Mouse (Mus musculus) heart, embryonic 12.5 days (tissue): ENCODE data around the gene Pamr1. TPM values are rescaled to one million over a fixed set of nuclear protein-coding genes. Genes with fewer than 3 reads are reported as not detected.
A peak's percentile ranks its signal among the peaks of the same experiment; 100 is the strongest.

Source experiments
- ATAC-seq: fragments of 200-750 bp; cut with Nextera tagmentation; 2 replicates; pipeline ENCODE4 v1.8.0; 2017; ENCODE audit warnings: moderate TSS enrichment, moderate library complexity; ENCODE audit not compliant: insufficient number of reproducible peaks, low FRiP score
- H3K27ac ChIP-seq: fragments of 300-500 bp; sonication (generic); 2 replicates; pipeline ENCODE4 v1.5.1; 2016; ENCODE audit warnings: mild to moderate bottlenecking, moderate library complexity; ENCODE audit not compliant: poor library complexity, severe bottlenecking
- H3K27me3 ChIP-seq: fragments of 300-500 bp; sonication (generic); replicated peaks from 2 replicates; pipeline ENCODE4 v1.6.1; 2016; ENCODE audit warnings: mild to moderate bottlenecking, moderate library complexity
- H3K36me3 ChIP-seq: fragments of 300-500 bp; sonication (generic); 2 replicates; pipeline ENCODE4 v1.6.1; 2016; ENCODE audit warnings: mild to moderate bottlenecking, moderate library complexity
- H3K4me1 ChIP-seq: fragments of 300-500 bp; sonication (generic); replicated peaks from 2 replicates; pipeline ENCODE4 v1.6.1; 2016; ENCODE audit warnings: mild to moderate bottlenecking
- H3K4me2 ChIP-seq: fragments of 300-500 bp; sonication (generic); 2 replicates; pipeline ENCODE4 v1.6.1; 2016; ENCODE audit warnings: mild to moderate bottlenecking, moderate library complexity
- H3K4me3 ChIP-seq: fragments of 300-500 bp; sonication (generic); 2 replicates; pipeline ENCODE4 v1.5.1; 2016; ENCODE audit warnings: mild to moderate bottlenecking
- H3K9ac ChIP-seq: fragments of 300-500 bp; sonication (generic); 2 replicates; pipeline ENCODE4 v1.6.1; 2016; ENCODE audit warnings: mild to moderate bottlenecking, moderate library complexity
- H3K9me3 ChIP-seq: fragments of 300-500 bp; sonication (generic); replicated peaks from 2 replicates; pipeline ENCODE4 v1.6.1; 2016; ENCODE audit warnings: mild to moderate bottlenecking, moderate library complexity
- WGBS: fragments of 180-500 bp; shearing (Covaris S2); methylation state at CpG from one replicate; pipeline ENCODE4 v1.1.7; 2016; 5-methylcytosine and 5-hydroxymethylcytosine counted together
- polyA plus RNA-seq: library from polyadenylated mRNA; unstranded; fragments of >200 nt; fragmentation: Nextera tagmentation; extraction: Ambion mirVana; gene quantifications from 2 replicates; pipeline ENCODE4 v1.2.1, GENCODE M21; 2016

The Pamr1 gene
- polyA plus RNA-seq, 1 experiment from 2014 or later: 1.0 TPM

DNA sequence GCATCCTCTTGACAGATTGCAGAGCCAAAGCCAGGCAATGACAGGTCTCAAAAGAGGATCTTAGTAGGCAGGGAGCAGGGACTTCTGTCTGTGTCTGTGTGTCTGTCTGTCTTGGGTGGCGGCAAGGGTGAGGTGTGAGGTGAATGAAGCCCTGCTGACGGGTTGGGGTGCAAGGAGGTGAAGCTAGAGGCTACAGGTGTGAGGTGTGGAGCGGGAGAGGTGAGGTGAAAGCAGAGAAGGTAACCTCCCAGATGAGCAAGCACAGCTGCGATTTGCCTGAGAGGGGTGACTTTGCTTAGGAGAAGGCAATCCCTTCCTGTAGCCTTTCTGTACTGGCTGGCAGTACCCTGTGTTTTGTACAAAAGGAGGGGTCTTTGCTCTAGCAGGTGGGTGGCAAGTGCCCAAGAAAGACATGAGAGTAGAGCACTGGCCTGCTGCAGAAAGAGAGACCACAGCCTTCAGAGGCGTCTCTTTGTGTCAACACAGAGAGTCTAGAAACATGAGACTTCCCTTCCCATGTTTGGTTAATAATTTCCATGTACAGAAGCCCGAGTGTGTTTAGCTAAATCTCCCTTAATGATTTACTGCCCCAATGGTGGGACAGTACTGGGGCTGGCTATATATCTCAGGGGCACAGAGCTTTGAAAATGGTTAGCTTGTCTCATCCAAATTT lies 1.2 kb downstream of the Pamr1 start:
- no peak overlapping the region for H3K4me3 ChIP-seq

DNA sequence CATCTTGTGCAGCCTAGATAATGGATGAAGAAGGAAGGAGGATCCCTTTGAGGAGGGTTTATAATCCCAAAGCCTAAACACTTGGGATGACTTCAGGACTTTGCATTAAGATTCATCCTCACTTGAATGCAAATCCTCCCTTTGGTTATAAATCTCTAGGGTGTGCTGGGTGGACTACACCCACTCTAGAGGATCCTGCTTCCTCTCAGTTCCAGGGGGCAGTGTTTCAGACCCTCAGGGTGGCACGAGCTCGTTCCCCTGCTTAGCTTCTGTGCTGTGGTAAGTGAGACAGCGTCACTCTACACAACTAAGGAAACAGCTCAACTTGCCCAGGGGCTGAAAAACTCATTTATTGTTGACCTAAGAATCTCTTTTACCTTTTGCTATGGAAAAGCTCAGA lies 1.8 kb downstream of the Pamr1 start:
- no peaks in the 10 kb centered on the region for H3K36me3 ChIP-seq
- H3K4me1 ChIP-seq: peaks cover 23% of the 10 kb centered on the region
- H3K4me3 ChIP-seq: no peak overlapping the region
- 42% methylated on average over 3 of the region's 3 CpGs for WGBS
- no peak for ATAC-seq
- no peak overlapping the region for H3K4me2 ChIP-seq
- peaks cover 45% of the 10 kb centered on the region for H3K27me3 ChIP-seq
- no peak overlapping the region for H3K9ac ChIP-seq
- no peak overlapping the region for H3K27ac ChIP-seq
- H3K9me3 ChIP-seq: no peaks in the 10 kb centered on the region

More for the DNA sequence above, 1.2 kb downstream of the Pamr1 start:
- ATAC-seq: 0 out of 2 replicates have a peak, but pooled peaks have one; percentile 15
- WGBS: 27% methylated on average over 6 of the region's 6 CpGs
- no peak overlapping the region for H3K9ac ChIP-seq
- H3K4me1 ChIP-seq: peaks cover 23% of the 10 kb centered on the region
- H3K9me3 ChIP-seq: no peaks in the 10 kb centered on the region
- H3K27me3 ChIP-seq: peaks cover 45% of the 10 kb centered on the region
- H3K27ac ChIP-seq: no peak overlapping the region
- peak overlapping the region; percentile 74 for H3K4me2 ChIP-seq
- no peaks in the 10 kb centered on the region for H3K36me3 ChIP-seq

- Histone ChIP-seq H3K4me1 (peaks cover 23% of the 10 kb centered on the region), H3K36me3 (no peaks in the 10 kb centered on the region), H3K4me3 (no peak overlapping the region), H3K27me3 (peaks cover 44% of the 10 kb centered on the region), H3K9me3 (no peaks in the 10 kb centered on the region), H3K27ac (no peak overlapping the region), H3K9ac (no peak overlapping the region), H3K4me2 (no peak overlapping the region)
- 30% methylated on average over 5 of the region's 5 CpGs for WGBS
- ATAC-seq: no peak
Measured at GRCm38 (mm10) chr2:102552095-102552537, 2.3 kb downstream of the Pamr1 start.

DNA sequence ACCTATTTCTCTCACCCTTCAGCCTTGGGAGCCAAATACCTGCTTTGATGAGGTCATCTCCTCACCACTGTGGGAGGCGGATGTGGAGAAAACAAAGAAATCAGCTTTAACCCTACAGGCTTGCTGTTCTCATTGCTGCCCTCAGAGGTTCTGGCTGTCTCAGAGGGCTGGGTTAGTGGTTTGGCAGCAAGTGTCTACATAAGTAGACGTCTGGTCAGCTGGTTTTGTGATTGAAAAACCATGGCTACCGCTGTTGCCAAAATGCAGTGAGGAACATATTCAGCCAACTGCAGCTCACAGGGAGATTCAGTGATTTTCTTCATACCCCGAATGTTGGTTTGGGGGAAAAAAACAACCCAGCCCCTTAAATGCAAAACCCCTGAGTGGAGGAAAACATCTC lies 7.3 kb downstream of the Pamr1 start:
- Histone ChIP-seq H3K36me3 (no peaks in the 10 kb centered on the region), H3K4me2 (no peak overlapping the region), H3K27ac (no peak overlapping the region), H3K27me3 (peaks cover 19% of the 10 kb centered on the region), H3K4me3 (no peak overlapping the region), H3K9ac (no peak overlapping the region), H3K4me1 (peaks cover 6% of the 10 kb centered on the region; the same call in 1 of the 2 replicates), H3K9me3 (no peaks in the 10 kb centered on the region)
- ATAC-seq: no peak
- WGBS: 69% methylated on average over 4 of the region's 4 CpGs

GRCm38 (mm10) chr2:102558965-102559364 lies 9.2 kb downstream of the Pamr1 start:
- peaks cover 14% of the 10 kb centered on the region for H3K27me3 ChIP-seq
- WGBS: 78% methylated on average over 12 of the region's 12 CpGs
- H3K9me3 ChIP-seq: no peaks in the 10 kb centered on the region
- no peak overlapping the region for H3K9ac ChIP-seq
- no peak overlapping the region for H3K4me3 ChIP-seq
- no peak overlapping the region for H3K27ac ChIP-seq
- ATAC-seq: no peak
- no peaks in the 10 kb centered on the region for H3K36me3 ChIP-seq
- H3K4me2 ChIP-seq: no peak overlapping the region
- no peaks in the 10 kb centered on the region for H3K4me1 ChIP-seq

DNA sequence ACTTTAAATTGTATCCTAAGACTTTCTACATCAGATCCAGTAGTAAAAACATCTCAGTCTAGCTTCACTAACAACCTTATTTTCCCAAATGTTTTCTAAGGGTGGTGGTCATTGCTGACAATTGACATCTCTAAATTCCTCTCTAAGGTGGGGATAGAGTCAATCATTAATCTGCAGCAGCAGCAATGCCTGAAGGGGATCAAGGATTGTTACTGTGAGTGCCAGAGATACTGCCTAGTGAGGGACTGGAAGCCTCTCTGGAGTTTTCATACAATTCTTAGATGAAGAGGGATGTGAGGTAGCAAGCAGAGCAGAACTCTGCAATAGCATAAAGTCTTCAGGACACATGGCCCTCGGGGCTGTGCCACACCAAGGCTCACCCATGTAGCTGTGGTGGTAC lies 14.0 kb downstream of the Pamr1 start:
- no peak overlapping the region for H3K4me3 ChIP-seq
- no peak overlapping the region for H3K9ac ChIP-seq
- H3K27ac ChIP-seq: no peak overlapping the region
- H3K27me3 ChIP-seq: no peaks in the 10 kb centered on the region; the same call in 1 of the 2 replicates
- ATAC-seq: no peak
- H3K36me3 ChIP-seq: no peaks in the 10 kb centered on the region
- no peaks in the 10 kb centered on the region for H3K4me1 ChIP-seq
- no peaks in the 10 kb centered on the region for H3K9me3 ChIP-seq
- WGBS: 69% methylated on average over 1 of the region's 1 CpGs
- H3K4me2 ChIP-seq: no peak overlapping the region

DNA sequence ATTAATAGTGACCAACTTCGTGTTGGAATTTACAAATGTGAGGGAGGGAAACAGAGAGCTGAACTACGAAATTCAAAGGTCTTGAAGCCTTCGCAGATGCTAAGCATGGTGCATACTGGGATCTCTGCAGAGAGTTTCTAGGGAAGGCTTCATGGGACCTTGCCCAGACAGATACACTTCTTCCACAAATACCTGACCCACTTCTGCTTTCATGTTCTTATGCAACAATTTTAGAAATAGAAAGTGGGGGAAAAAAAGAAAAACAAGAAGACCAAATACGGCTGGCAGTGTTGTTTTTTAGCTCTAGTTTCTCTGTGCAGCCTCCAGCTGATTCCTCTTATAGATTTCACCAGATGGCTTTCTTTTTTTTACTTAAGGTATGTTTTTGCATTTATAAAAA lies 29.4 kb downstream of the Pamr1 start:
- Histone ChIP-seq H3K9me3 (no peaks in the 10 kb centered on the region), H3K4me3 (no peak overlapping the region), H3K9ac (no peak overlapping the region), H3K27ac (no peak overlapping the region), H3K27me3 (no peaks in the 10 kb centered on the region), H3K36me3 (no peaks in the 10 kb centered on the region), H3K4me2 (no peak overlapping the region), H3K4me1 (no peaks in the 10 kb centered on the region)
- WGBS: 72% methylated on average over 4 of the region's 4 CpGs
- ATAC-seq: no peak

GRCm38 (mm10) chr2:102589977-102590376 lies 40.2 kb downstream of the Pamr1 start:
- H3K9me3 ChIP-seq: no peaks in the 10 kb centered on the region
- H3K27ac ChIP-seq: no peak overlapping the region
- no peaks in the 10 kb centered on the region for H3K4me1 ChIP-seq
- no peak overlapping the region for H3K4me2 ChIP-seq
- no peaks in the 10 kb centered on the region for H3K36me3 ChIP-seq
- ATAC-seq: no peak
- H3K9ac ChIP-seq: no peak overlapping the region
- H3K27me3 ChIP-seq: no peaks in the 10 kb centered on the region
- no peak overlapping the region for H3K4me3 ChIP-seq
- WGBS: 37% methylated on average over 2 of the region's 2 CpGs

DNA sequence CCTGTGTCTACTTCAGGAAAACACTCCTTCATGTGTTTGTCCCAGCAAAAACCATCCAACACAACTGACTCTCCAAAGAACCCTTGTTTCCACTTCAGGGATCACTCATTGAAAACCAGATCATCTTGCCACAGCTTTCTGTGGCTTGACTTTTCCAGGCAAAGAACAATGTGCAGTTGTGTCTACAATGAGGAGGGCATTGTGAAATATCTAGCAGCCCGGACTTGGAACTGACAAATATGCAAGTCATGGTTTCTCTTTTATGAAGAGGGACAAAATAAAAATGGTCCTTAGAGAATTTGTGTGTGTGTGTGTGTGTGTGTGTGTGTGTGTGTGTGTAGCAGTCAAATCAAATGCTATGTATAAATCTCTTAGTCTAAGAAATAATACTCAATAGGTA lies 44.7 kb downstream of the Pamr1 start:
- Histone ChIP-seq H3K4me1 (peaks cover 6% of the 10 kb centered on the region; the same call in 1 of the 2 replicates), H3K27ac (no peak overlapping the region), H3K27me3 (peaks cover 3% of the 10 kb centered on the region; the same call in 1 of the 2 replicates), H3K36me3 (no peaks in the 10 kb centered on the region), H3K9me3 (no peaks in the 10 kb centered on the region), H3K4me3 (no peak overlapping the region), H3K9ac (no peak overlapping the region), H3K4me2 (no peak overlapping the region)
- 78% methylated on average over 1 of the region's 1 CpGs for WGBS
- no peak for ATAC-seq

GRCm38 (mm10) chr2:102595395-102596130 lies 45.8 kb downstream of the Pamr1 start:
- WGBS: 83% methylated on average over 10 of the region's 10 CpGs
- H3K4me1 ChIP-seq: peaks cover 11% of the 10 kb centered on the region; the same call in 1 of the 2 replicates

GRCm38 (mm10) chr2:102598911-102599721 lies 49.3 kb downstream of the Pamr1 start:
- H3K9ac ChIP-seq: no peak overlapping the region
- ATAC-seq: no peak
- no peaks in the 10 kb centered on the region for H3K36me3 ChIP-seq
- H3K27ac ChIP-seq: no peak overlapping the region
- 27% methylated on average over 2 of the region's 2 CpGs for WGBS
- H3K4me3 ChIP-seq: no peak overlapping the region
- H3K9me3 ChIP-seq: no peaks in the 10 kb centered on the region
- peaks cover 3% of the 10 kb centered on the region for H3K27me3 ChIP-seq
- H3K4me2 ChIP-seq: peak overlapping the region; percentile 31
- H3K4me1 ChIP-seq: peaks cover 11% of the 10 kb centered on the region; the same call in 1 of the 2 replicates

More at GRCm38 (mm10) chr2:102595395-102596130, 45.8 kb downstream of the Pamr1 start:
- ATAC-seq: no peak
- Histone ChIP-seq H3K4me2 (no peak overlapping the region), H3K9me3 (no peaks in the 10 kb centered on the region), H3K27me3 (peaks cover 3% of the 10 kb centered on the region), H3K36me3 (no peaks in the 10 kb centered on the region), H3K27ac (no peak overlapping the region), H3K9ac (no peak overlapping the region), H3K4me3 (no peak overlapping the region)
